Mouse (Mus musculus): ENCODE data around the gene Glmn. TPM values are rescaled to one million over a fixed set of nuclear protein-coding genes. Genes with fewer than 3 reads are reported as not detected.

Gene Glmn
- 10 to 100 TPM in 3 of 4 experiments, 1 to 10 TPM in 1; 8.0 to 16.3 (median 11.5) TPM for total RNA-seq (2022)

- DNase-seq, result peak; percentile 73
These were observed at the start of gene Glmn, which contains the start of gene Rpap2 for GRCm38 (mm10) chr5:107597301-107598077. TSS of gene Glmn (minus strand) at chr5:107597888. TSS of gene Rpap2 (plus strand) at chr5:107597373.

DNA sequence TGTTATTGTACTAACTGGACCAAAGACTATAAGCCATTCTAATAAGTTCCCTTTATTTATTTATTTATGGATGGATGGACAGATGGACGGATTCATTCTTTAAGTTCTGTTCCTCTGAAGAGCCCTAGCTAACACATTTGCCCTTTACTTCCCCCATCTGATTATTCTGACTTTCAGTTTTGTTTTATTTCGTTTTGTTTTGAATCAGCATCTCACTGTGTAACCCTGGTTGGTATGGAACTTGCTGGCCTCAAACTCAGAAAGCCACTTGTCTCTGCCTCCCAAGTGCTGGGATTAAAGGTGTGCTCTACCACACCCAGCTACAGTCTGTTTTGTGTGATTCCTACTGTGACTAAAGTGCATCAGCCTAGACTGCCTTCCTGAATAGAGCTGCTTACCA, 48.2 kb upstream of the Glmn start:
- DNase-seq, result no peak

DNA sequence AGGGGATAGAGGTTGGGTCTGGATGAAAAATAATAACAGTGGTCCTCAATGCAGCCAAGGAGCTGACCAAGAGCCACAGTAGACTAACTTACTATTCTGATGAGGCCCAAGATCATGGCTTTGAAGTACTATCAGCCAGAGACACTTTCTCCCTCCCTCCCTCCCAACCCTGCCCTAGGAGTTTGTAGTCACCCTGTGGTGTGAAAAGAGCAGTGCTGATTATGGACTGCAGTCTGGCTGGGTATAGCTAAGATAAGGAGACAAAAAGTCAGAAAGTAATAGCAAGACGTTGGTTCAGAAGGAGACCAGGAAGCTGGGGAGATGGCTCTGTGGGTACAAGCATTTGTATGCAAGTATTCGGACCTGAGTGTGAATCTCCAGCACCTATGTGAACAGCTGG, 46.9 kb upstream of the Glmn start:
- DNase-seq, result no peak

GRCm38 (mm10) chr5:107638366-107638765, 40.7 kb upstream of the Glmn start:
- no peak for DNase-seq

- DNase-seq, result no peak
These were observed 39.4 kb upstream of the Glmn start for GRCm38 (mm10) chr5:107637106-107637505.

DNA sequence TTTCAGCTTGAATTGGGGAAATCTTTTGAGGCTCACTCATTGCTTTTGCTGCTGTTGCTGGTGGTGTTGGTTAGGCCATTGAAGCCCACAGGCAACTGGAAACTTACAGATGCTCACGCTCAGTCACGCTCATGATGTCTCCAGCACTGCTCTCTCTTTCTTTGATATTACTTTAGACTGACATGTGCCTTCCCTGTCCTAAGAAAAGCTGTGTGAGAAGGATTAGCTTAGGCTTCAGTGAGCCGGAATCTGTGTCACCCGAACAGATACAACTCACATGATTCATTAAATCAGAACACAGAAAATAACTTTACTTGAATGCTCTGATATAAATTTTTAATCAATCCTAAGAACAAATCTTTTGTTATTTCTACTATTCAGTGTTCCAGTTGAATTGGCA, 36.0 kb upstream of the Glmn start:
- no peak for DNase-seq

GRCm38 (mm10) chr5:107621327-107621726, 23.6 kb upstream of the Glmn start:
- DNase-seq, result no peak

DNA sequence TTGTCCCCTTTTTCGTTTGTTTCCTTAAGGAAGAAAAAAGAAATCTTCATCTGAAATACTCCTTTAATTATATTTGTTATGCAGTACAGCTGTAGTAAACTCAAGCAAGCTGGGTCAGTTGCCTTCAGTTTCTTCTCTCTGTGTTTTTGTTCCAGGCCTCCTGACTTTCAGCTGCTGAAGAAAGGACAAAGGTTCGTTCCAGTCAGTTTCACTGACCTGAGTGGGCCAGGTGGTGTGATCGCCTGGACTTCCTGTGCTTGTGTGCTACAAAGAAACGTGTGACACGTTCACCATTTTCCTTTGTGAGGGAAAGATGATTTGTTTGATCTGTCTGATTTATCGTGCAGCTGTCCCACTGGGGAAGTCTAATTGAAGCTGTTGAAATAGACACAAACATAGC, 20.3 kb upstream of the Glmn start:
- no peak for DNase-seq

GRCm38 (mm10) chr5:107611224-107611623, 13.5 kb upstream of the Glmn start:
- peak; percentile 29 for DNase-seq

DNA sequence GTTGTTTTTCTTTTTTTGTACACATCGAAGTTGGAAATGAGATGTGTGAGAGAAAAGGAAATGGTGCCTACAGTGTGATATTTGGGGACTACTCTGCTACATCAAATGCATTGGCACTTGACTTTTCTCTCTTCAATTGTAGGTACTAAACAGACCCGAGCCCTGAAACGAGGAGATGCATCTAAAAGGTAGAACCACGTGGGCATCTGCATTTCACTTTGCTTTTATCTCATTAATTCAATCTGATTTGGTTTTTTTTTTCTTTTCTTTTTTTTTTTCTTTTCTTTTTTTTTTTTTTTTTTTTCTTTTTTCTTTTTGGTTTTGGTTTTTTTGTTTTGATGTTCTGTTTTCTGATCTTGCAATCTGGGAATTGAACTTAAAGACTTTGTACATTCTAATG, 692 bp upstream of the Glmn start:
- no peak for DNase-seq

- no peak for DNase-seq
These were observed 28.5 kb downstream of the Glmn start for GRCm38 (mm10) chr5:107569148-107569547.

DNA sequence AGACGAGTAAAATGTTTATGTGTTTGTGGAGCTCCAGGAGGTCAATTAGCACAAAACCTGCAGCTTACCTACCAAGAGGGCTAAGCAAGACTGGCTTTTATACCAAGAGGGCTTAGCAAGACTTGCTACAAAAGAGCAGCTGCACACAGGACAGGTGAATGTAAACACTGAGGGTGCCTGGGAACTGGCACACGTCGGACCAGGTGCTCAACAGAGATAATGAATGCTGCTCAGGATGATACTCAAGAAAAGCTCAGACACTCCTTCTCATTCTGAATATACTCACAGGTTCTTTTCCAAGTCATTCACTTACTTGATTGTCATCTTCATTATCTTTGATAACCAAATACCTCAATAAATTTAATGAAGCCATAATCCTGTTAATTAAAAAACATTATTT, 40.7 kb downstream of the Glmn start:
- no peak for DNase-seq

- no peak for DNase-seq
These were observed 43.4 kb downstream of the Glmn start for GRCm38 (mm10) chr5:107554336-107554735.

DNA sequence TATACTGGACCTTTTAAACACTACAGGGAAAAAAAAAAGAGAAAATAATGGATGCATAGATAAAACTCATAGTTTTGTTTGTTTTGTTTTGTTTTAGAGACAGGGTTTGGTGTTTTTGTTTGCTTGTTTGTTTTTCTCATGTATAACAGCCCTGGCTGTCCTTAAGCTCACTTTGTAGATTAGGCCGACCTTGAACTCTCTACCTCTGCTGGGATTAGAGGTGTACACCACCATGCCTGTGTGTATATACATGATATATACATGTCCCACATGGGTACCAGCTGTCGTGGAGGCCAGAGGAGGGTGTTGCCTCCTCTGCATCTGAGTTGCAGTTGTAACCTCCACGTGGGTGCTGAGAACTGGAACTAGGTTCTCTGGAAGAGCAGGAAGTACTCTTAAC, 49.2 kb downstream of the Glmn start:
- DNase-seq, result no peak

- no peak for DNase-seq
These were observed 49.7 kb downstream of the Glmn start for GRCm38 (mm10) chr5:107547955-107548354.

- no peak for DNase-seq
These were observed 51.8 kb downstream of the Glmn start for GRCm38 (mm10) chr5:107545927-107546326.

GRCm38 (mm10) chr5:107541696-107542095, 56.0 kb downstream of the Glmn start:
- no peak for DNase-seq

GRCm38 (mm10) chr5:107534581-107534980, 63.1 kb downstream of the Glmn start, which contains the start of gene 1700028K03Rik:
TSS of gene 1700028K03Rik (plus strand) at chr5:107534709.
- no peak for DNase-seq

DNA sequence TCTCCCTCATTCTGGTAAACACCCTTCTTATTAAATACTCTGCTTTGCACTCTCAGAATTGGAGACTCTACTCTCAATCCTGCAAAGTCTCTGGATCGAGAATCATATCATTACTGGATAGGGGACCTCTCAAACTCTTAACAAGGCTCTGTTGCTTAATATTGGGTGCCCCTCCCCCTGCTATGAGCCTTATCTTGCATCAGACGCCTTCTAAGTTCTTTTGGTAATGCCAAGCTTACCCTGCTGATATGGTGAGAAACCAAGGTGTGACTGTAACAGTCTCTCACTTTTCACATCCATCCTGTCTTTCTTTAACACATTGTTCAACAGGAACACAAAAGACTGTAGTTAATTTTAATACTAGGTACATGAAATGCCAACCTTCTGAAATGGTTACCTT, 64.1 kb downstream of the Glmn start:
- DNase-seq, result no peak

GRCm38 (mm10) chr5:107528856-107529255, 68.8 kb downstream of the Glmn start:
- no peak for DNase-seq

DNA sequence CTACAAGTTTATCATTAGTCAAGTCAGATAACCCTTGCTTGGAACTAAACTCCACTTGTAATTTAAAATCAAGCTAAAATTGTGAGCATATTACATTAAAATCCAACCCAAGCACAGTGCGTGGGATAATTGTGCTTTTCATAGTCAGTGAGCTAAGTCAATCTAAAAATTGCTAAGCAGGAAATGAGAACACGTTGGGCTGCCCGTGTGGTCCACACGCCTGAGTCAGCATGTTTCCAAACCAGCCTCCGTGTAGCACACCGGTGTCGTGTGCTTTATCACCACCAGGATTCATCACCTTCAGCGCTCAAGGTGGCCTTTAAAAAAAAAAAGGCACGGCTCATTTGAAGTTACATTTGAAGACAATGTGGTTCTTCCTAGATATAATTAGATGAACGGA, 73.4 kb downstream of the Glmn start:
- DNase-seq, result no peak

DNA sequence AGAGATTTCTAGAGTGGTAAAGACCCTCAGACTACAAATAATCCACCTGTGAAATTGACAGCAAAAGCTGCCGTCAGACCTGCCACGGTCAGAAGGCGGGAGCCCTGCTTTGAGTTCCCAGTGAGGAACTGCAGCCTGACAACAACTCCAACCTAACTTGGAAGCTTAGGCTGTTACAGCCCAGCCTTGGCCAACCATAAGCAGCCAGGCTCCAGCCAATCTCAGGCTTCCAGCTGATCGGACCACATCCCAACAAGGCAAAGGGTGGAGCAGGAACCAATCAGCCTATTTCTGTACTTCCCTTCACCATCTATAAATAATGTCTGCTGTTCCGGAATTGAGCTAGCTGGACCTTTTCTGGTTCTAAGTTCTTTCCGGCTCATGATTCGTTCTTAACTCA, 75.8 kb downstream of the Glmn start:
- DNase-seq, result no peak

- no peak for DNase-seq
These were observed 76.3 kb downstream of the Glmn start for GRCm38 (mm10) chr5:107521386-107521785.

GRCm38 (mm10) chr5:107518602-107519001, 79.1 kb downstream of the Glmn start:
- no peak for DNase-seq

DNA sequence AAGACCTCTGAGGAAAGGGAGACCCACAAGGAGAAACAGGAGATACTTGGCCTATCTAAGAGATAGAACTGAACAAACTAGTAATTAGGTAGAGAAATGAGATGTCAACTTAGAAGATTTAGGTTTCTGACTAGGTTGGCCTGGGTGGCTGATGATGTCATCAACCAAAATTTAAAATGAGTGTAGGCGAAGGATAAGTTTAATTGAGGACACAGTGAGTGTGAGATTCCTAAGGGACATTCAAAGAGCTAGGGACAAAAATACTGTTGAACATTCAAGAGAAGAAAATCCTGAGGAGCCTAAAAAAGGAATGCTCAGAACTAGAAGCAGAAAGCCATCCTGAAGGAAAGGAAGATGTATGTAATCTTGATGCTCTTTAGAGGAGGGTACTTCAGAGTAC, 81.6 kb downstream of the Glmn start:
- DNase-seq, result no peak

All from adrenal gland, adult 8-10 months (tissue).